Mouse (Mus musculus) small intestine, adult 2 months (tissue): ENCODE measurements around the gene Pzp.

Experiments
- CTCF ChIP-seq: fragments of 200-500 bp; IDR thresholded peaks from 2 replicates; pipeline ENCODE4 v1.5.1; 2012; ENCODE audit warnings: low read depth, mild to moderate bottlenecking, control low read depth, inconsistent platforms, low read length, moderate library complexity, mixed read lengths; ENCODE audit not compliant: insufficient replicate concordance, insufficient read length; ENCODE audit errors: extremely low read depth
- POLR2A ChIP-seq: fragments of 200-500 bp; IDR thresholded peaks from 2 replicates; pipeline ENCODE4 v1.6.1; 2012; ENCODE audit warnings: low read depth, mild to moderate bottlenecking, control low read depth, inconsistent platforms, low read length, moderate library complexity

DNA sequence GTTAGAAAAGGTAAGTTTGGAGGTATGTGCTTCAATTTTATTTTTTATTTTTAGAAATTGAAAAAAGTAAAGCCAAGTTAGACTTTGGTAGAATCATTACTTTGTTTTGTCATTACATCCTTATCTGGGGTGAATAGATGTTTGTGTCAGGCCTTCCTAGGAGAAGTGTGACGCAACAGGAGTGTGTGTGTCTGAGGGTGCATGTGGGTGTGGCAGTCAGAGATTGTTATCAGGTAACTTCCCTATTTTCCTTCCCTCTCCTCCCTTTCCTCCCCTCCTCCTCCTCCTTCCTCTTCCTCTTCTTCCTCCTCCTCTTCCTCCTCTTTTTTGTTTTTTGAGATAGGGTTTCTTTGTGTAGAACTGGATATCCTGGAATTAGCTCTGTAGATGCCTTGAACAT lies 590 bp upstream of the Pzp start:
- TF ChIP-seq POLR2A (no peak), CTCF (no peak)
